ENCODE assay signal across 9 mouse cellular contexts in the genomic region with DNA sequence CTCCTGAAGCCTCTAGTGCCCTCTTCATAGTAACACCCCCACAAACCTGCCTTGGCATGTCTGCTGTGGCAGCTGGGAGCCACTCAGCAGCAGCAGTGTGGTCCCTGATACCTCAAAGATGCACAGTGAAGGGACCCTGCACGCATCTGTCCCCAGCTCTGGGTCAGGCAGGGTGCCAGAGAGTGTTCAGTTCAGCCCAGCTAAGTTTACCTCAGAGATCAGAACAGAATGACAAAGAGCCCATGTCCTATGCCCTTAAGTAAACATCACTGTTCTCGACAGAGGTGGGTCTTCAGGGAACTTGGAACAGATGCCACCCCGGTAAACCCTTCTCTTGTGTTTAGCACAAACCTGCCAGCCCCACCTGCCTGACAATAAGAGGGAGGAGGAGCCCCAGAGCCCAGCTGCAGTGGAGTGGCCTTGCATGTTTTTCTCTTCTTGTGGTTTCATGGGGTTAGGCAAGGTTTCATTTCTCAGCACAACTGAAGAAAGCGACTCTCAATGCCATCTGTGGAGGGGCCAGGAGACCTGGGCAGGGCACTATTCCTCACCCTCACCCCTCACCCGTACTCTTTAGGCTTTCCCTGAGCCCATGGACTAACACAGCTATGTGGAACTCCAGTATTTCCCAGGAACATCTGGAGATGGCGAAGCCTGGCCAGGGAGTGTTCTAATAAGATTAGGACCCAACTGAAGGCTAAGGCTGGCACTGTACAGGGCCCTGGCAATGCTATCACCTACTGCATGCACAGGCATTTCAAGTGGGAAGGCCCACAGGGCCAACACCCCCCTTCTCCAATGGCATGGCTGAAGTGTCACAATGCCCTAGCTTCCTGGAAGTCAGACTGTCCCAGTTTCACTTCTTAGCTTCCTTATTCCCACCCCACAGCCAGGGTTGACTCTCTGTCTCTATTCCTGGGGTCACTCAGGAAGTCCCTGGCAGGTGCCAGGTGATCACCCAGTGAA.
DNase-seq lines count a peak whose midpoint lies in the region; ATAC-seq and TF ChIP-seq lines count a peak whose summit lies in the region.
"Had no signal": no experiment of that assay in that cellular context is flagged by ENCODE, and none has a peak within 500 bp of the region (broad histone marks: within the 10 kb centered on the region; RNA-seq: fewer than 3 reads in every experiment).

No protein-coding gene starts in this region.

- H3K4me2 ChIP-seq in lung, postnatal 0 days (replicated peaks; ENCODE audit: low read depth, low read length): no peak overlapping the region
- H3K4me2 ChIP-seq in stomach, embryonic 16.5 days (ENCODE audit: low read depth, low read length): no peak overlapping the region
- no peak overlapping the region for H3K4me2 ChIP-seq in hindbrain, embryonic 11.5 days (replicated peaks; ENCODE audit: low read depth, low read length)
- H3K4me2 ChIP-seq: hindbrain, embryonic 15.5 days had no signal

- H3K9me3 ChIP-seq in lung, postnatal 0 days (ENCODE audit: low read length): no peaks in the 10 kb centered on the region
- H3K9me3 ChIP-seq in stomach, embryonic 16.5 days (replicated peaks; ENCODE audit: control insufficient read depth, low read length): no peaks in the 10 kb centered on the region
- H3K9me3 ChIP-seq in hindbrain, embryonic 11.5 days (ENCODE audit: control insufficient read depth, low read length): no peaks in the 10 kb centered on the region
- H3K9me3 ChIP-seq: hindbrain, embryonic 15.5 days had no signal

- peak; percentile 25 for DNase-seq in gastrocnemius, postnatal 25 days
- no peak for DNase-seq in gastrocnemius, postnatal 14 days
- DNase-seq in lung, postnatal 0 days (ENCODE audit: low spot score): peak; percentile 81
- DNase-seq in hindbrain, embryonic 11.5 days (ENCODE audit: low spot score): no peak
- DNase-seq in right cerebral cortex, postnatal 10 days (ENCODE audit: low spot score in 2 of 2): no peak
- no peak for DNase-seq in frontal cortex, postnatal 36 days (ENCODE audit: low spot score in 2 of 2)

- peak; percentile 77 for TF ChIP-seq EP300 in lung, postnatal 0 days (IDR thresholded peaks at IDR 0.05)

- ATAC-seq in erythroblast, adult 5-6 weeks (replicated peaks; ENCODE audit: low FRiP score, poor library complexity, severe bottlenecking): peak; percentile 69
- peak; percentile 80 for ATAC-seq in lung, postnatal 0 days
- ATAC-seq in stomach, embryonic 16.5 days (ENCODE audit: insufficient read depth, low FRiP score): peak; percentile 31; the same call in 1 of the 2 replicates
- no peak for ATAC-seq in hindbrain, embryonic 11.5 days (ENCODE audit: low FRiP score)

- H3K27ac ChIP-seq in lung, postnatal 0 days (ENCODE audit: low read length): peak overlapping the region; percentile 70
- peak overlapping the region; percentile 34; the same call in 1 of the 2 replicates for H3K27ac ChIP-seq in stomach, embryonic 16.5 days (ENCODE audit: low read length)
- H3K27ac ChIP-seq in hindbrain, embryonic 11.5 days (ENCODE audit: low read depth, low read length): no peak overlapping the region
- H3K27ac ChIP-seq: hindbrain, embryonic 15.5 days had no signal

- 33% methylated on average over 6 of the region's 6 CpGs for WGBS in lung, postnatal 0 days
- WGBS in stomach, embryonic 16.5 days: 41% methylated on average over 6 of the region's 6 CpGs
- WGBS in hindbrain, embryonic 11.5 days: 73% methylated on average over 6 of the region's 6 CpGs

- intact Hi-C loops in gastrocnemius, postnatal 14 days (cut with DNase I; ENCODE audit: low total_unique reads): no loop called here

- no peaks in the 10 kb centered on the region for H3K27me3 ChIP-seq in lung, postnatal 0 days (replicated peaks; ENCODE audit: insufficient read depth, low read length)
- H3K27me3 ChIP-seq in stomach, embryonic 16.5 days (ENCODE audit: control insufficient read depth, insufficient read depth, low read length): no peaks in the 10 kb centered on the region
- no peaks in the 10 kb centered on the region for H3K27me3 ChIP-seq in hindbrain, embryonic 11.5 days (ENCODE audit: control insufficient read depth, insufficient read depth, low read length)
- H3K27me3 ChIP-seq: hindbrain, embryonic 15.5 days had no signal

- no peak overlapping the region for H3K9ac ChIP-seq in lung, postnatal 0 days (replicated peaks; ENCODE audit: low read depth)
- H3K9ac ChIP-seq in stomach, embryonic 16.5 days (ENCODE audit: low read length): no peak overlapping the region
- no peak overlapping the region for H3K9ac ChIP-seq in hindbrain, embryonic 11.5 days (ENCODE audit: low read depth, low read length)
- H3K9ac ChIP-seq: hindbrain, embryonic 15.5 days had no signal

- no peak overlapping the region for H3K4me3 ChIP-seq in lung, postnatal 0 days (ENCODE audit: low read depth, low read length)
- H3K4me3 ChIP-seq in stomach, embryonic 16.5 days (replicated peaks; ENCODE audit: low read length): no peak overlapping the region
- H3K4me3 ChIP-seq in hindbrain, embryonic 11.5 days (ENCODE audit: low read depth, low read length): no peak overlapping the region
- H3K4me3 ChIP-seq: hindbrain, embryonic 15.5 days had no signal

- H3K36me3 ChIP-seq in lung, postnatal 0 days (ENCODE audit: insufficient read depth, low read length): no peaks in the 10 kb centered on the region
- no peaks in the 10 kb centered on the region for H3K36me3 ChIP-seq in stomach, embryonic 16.5 days (ENCODE audit: control insufficient read depth, insufficient read depth, low read length)
- no peaks in the 10 kb centered on the region for H3K36me3 ChIP-seq in hindbrain, embryonic 11.5 days (ENCODE audit: control insufficient read depth, insufficient read depth, low read length)
- H3K36me3 ChIP-seq: hindbrain, embryonic 15.5 days had no signal

- peaks cover 15% of the 10 kb centered on the region for H3K4me1 ChIP-seq in lung, postnatal 0 days (ENCODE audit: insufficient read depth, low read depth, low read length)
- H3K4me1 ChIP-seq in stomach, embryonic 16.5 days (ENCODE audit: control insufficient read depth, insufficient read depth, low read length): no peaks in the 10 kb centered on the region
- H3K4me1 ChIP-seq in hindbrain, embryonic 11.5 days (replicated peaks; ENCODE audit: control insufficient read depth, insufficient read depth, low read length): no peaks in the 10 kb centered on the region
- H3K4me1 ChIP-seq: hindbrain, embryonic 15.5 days had no signal

- TF ChIP-seq CTCF in lung, postnatal 0 days (IDR thresholded peaks at IDR 0.05): no peak

Comparison
In these comparisons a context has a peak if more than half of its experiments do, and no peak if none do; other contexts are left out.
1. DNase-seq: peak in gastrocnemius, postnatal 25 days (single experiment) and lung, postnatal 0 days (single experiment); none in gastrocnemius, postnatal 14 days (single experiment), hindbrain, embryonic 11.5 days (single experiment), right cerebral cortex, postnatal 10 days (0 of 2) and frontal cortex, postnatal 36 days (0 of 2).